Mouse (Mus musculus) heart, embryonic 16.5 days (tissue): ENCODE measurements at regions not wholly inside any gene's neighbourhood (a gene's known extent, or its start where the extent isn't known, plus 50 kb on each side); places are given as distances from the start of the nearest gene placed in this dataset.

Experiments used
- ATAC-seq: fragments of 200-750 bp; cut with Nextera tagmentation; replicated peaks from 2 replicates; pipeline ENCODE4 v1.8.0; 2017; ENCODE audit warnings: moderate number of reproducible peaks; ENCODE audit not compliant: insufficient read depth, low FRiP score; ENCODE audit errors: extremely low read depth
- H3K27ac ChIP-seq: fragments of 300-500 bp; sonication (generic); 2 replicates; pipeline ENCODE4 v1.5.1; 2014; ENCODE audit warnings: mild to moderate bottlenecking, low read length, control low read depth, moderate library complexity
- H3K27me3 ChIP-seq: fragments of 300-500 bp; sonication (generic); 2 replicates; pipeline ENCODE4 v1.6.1; 2014; ENCODE audit warnings: low read length, mixed read lengths; ENCODE audit not compliant: control insufficient read depth, insufficient read depth
- H3K36me3 ChIP-seq: fragments of 300-500 bp; sonication (generic); 2 replicates; pipeline ENCODE4 v1.6.1; 2014; ENCODE audit not compliant: control insufficient read depth, insufficient read depth
- H3K4me1 ChIP-seq: fragments of 300-500 bp; sonication (generic); 2 replicates; pipeline ENCODE4 v1.6.1; 2014; ENCODE audit warnings: low read length, mixed read lengths; ENCODE audit not compliant: control insufficient read depth, insufficient read depth
- H3K4me2 ChIP-seq: fragments of 300-500 bp; sonication (generic); 2 replicates; pipeline ENCODE4 v1.6.1; 2014; ENCODE audit warnings: low read depth, mild to moderate bottlenecking, control low read depth, low read length
- H3K4me3 ChIP-seq: fragments of 300-500 bp; sonication (generic); 2 replicates; pipeline ENCODE4 v1.5.1; 2014; ENCODE audit warnings: mild to moderate bottlenecking, control low read depth, low read length
- H3K9ac ChIP-seq: fragments of 300-500 bp; sonication (generic); 2 replicates; pipeline ENCODE4 v1.6.1; 2014; ENCODE audit warnings: low read length, control low read depth
- H3K9me3 ChIP-seq: fragments of 300-500 bp; sonication (generic); replicated peaks from 2 replicates; pipeline ENCODE4 v1.6.1; 2016; ENCODE audit warnings: low read length; ENCODE audit not compliant: control insufficient read depth
- WGBS: fragments of 180-500 bp; shearing (Covaris S2); extraction: QIAGEN DNeasy Blood & Tissue Kit; methylation state at CpG from one replicate; pipeline ENCODE4 v1.1.7; 2014; 5-methylcytosine and 5-hydroxymethylcytosine counted together

DNA sequence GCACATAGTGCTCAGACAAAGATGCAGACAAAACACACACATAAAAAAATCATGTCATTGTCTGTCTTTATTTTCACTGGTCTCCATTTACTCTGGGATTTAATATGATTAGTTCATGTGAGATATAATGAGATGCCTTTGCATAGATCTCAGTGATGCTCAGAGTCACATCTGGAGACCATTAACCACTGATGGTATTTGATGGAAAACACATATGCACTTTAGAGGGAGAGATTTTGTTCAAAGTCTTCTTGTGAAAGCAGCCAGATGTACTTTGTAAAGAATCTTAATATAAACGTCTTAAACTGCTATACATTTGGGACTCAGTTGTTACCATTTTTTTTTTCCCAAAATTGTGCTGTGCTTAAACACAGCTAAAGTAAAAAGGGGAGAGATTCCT is 79.1 kb upstream of the Tmtc4 start:
- 47% methylated on average over 1 of the region's 1 CpGs for WGBS
- Histone ChIP-seq H3K9ac (no peak overlapping the region), H3K36me3 (no peaks in the 10 kb centered on the region), H3K4me3 (no peak overlapping the region), H3K4me2 (no peak overlapping the region), H3K27ac (no peak overlapping the region), H3K27me3 (no peaks in the 10 kb centered on the region), H3K9me3 (no peaks in the 10 kb centered on the region), H3K4me1 (no peaks in the 10 kb centered on the region)
- ATAC-seq = no peak

DNA sequence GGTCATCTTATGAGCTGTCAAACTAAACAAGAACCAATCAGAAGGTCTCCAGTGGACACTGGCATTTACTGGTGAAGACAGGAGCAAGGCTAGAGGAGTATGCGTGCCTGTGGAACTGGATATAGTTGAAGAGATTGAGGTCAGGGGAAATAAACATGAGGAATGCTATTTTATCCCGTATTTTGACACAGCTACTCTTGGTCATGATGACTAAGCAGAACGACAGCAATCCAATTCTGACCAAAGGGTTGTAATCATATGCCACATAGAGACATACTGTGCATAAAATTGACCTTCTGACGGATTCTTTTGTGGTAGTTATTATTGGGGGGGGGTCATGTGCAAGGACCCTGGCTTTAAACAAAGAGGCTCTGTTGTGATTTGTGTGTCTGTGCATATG is 73.1 kb upstream of the Tmtc4 start:
- no peak overlapping the region for H3K4me3 ChIP-seq
- 70% methylated on average over 4 of the region's 4 CpGs for WGBS
- no peak for ATAC-seq

DNA sequence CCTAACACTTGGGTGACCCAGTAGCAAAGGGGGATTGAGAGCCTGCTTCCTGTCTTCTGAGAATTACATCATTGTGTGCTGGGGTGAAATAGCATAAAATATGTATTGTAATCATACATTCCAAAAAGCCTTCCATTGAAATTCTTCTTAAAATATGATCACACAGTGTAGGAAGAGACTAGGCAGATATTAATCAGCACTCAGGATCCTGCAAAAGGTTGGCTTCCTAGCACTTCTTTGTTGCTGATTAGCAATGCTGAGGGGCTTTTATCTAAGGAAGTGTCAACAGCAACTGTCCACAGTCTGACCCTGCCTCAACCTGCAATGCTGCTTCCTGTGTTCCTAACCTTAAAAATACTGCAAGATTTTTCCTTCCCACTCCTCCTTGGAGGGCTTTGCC is 64.6 kb upstream of the Tmtc4 start:
- no peak overlapping the region for H3K27ac ChIP-seq
- H3K4me2 ChIP-seq = no peak overlapping the region
- H3K27me3 ChIP-seq = no peaks in the 10 kb centered on the region
- no peaks in the 10 kb centered on the region for H3K36me3 ChIP-seq
- ATAC-seq = no peak
- no peak overlapping the region for H3K9ac ChIP-seq
- no peaks in the 10 kb centered on the region; the same call in 1 of the 2 replicates for H3K4me1 ChIP-seq
- H3K9me3 ChIP-seq = no peaks in the 10 kb centered on the region
- H3K4me3 ChIP-seq = no peak overlapping the region

More for the DNA sequence above, 73.1 kb upstream of the Tmtc4 start:
- no peak overlapping the region for H3K9ac ChIP-seq
- H3K27ac ChIP-seq = no peak overlapping the region
- H3K36me3 ChIP-seq = no peaks in the 10 kb centered on the region
- H3K9me3 ChIP-seq = no peaks in the 10 kb centered on the region
- no peaks in the 10 kb centered on the region for H3K4me1 ChIP-seq
- no peak overlapping the region for H3K4me2 ChIP-seq
- H3K27me3 ChIP-seq = no peaks in the 10 kb centered on the region

DNA sequence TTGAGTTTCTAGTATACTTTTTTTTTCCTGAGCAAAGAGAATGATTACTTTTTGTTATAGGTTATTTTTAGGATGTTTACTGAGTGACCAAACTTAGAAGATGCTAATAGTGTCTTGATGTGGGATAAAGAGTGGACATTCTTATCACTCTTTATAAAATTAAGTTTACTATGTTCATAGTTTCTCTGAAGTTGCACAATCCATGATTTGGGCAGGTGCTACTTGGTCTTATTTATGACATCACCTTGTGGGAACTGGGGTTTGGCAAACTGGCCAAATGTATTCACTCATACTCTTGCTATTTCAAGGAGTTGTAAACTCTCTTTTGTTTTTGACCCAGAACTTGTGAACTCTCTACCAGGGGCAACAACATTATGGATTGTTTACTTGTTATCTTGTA is 56.2 kb upstream of the Tmtc4 start:
- Histone ChIP-seq H3K4me1 (no peaks in the 10 kb centered on the region), H3K9ac (no peak overlapping the region), H3K4me3 (no peak overlapping the region), H3K27ac (no peak overlapping the region), H3K9me3 (no peaks in the 10 kb centered on the region), H3K27me3 (no peaks in the 10 kb centered on the region), H3K4me2 (no peak overlapping the region), H3K36me3 (no peaks in the 10 kb centered on the region)
- no peak for ATAC-seq

DNA sequence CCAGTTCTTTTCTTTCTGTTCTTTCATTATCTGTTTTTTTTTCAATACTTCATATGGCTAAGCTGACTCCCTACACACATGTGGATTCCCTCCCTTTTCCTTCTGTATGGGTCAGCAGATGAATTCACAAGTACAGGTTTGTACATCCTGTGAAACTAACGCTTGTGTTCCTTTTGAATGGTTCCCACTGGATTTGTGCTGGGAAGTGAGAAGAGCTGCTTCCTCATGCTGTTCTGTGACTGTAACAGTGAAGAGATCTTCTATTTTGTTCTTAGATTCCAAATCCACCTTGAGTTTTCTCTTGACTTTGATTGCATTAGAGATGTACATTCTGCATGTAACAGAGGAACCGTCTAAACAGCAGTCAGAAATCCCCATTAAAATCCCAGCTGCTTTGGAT is 53.6 kb upstream of the Tmtc4 start:
- Histone ChIP-seq H3K36me3 (no peaks in the 10 kb centered on the region), H3K9ac (no peak overlapping the region), H3K27me3 (no peaks in the 10 kb centered on the region), H3K4me2 (no peak overlapping the region), H3K4me1 (no peaks in the 10 kb centered on the region), H3K4me3 (no peak overlapping the region), H3K9me3 (no peaks in the 10 kb centered on the region), H3K27ac (no peak overlapping the region)
- WGBS = 71% methylated on average over 2 of the region's 2 CpGs
- ATAC-seq = no peak
